ENCODE assay signal across 15 mouse cellular contexts in genomic region chr4:140052575-140052974, GRCm38 (mm10).
DNase-seq lines count a peak whose midpoint lies in the region; ATAC-seq and TF ChIP-seq lines count a peak whose summit lies in the region.
"Had no signal": no experiment of that assay in that cellular context is flagged by ENCODE, and none has a peak within 500 bp of the region (broad histone marks: within the 10 kb centered on the region; RNA-seq: fewer than 3 reads in every experiment).

No protein-coding gene starts in this region.

- no peaks in the 10 kb centered on the region for H3K27me3 ChIP-seq in hindbrain, embryonic 11.5 days (ENCODE audit: control insufficient read depth, insufficient read depth, low read length)
- H3K27me3 ChIP-seq in hindbrain, embryonic 16.5 days (replicated peaks; ENCODE audit: control insufficient read depth, insufficient read depth, low read length): no peaks in the 10 kb centered on the region
- H3K27me3 ChIP-seq in lung, embryonic 14.5 days (ENCODE audit: insufficient read depth, low read length): no peaks in the 10 kb centered on the region
- H3K27me3 ChIP-seq: forebrain, embryonic 12.5 days had no signal

- H3K4me2 ChIP-seq in hindbrain, embryonic 11.5 days (replicated peaks; ENCODE audit: low read depth, low read length): no peak overlapping the region
- H3K4me2 ChIP-seq in hindbrain, embryonic 16.5 days (ENCODE audit: low read length): no peak overlapping the region
- no peak overlapping the region for H3K4me2 ChIP-seq in lung, embryonic 14.5 days
- H3K4me2 ChIP-seq: forebrain, embryonic 12.5 days; limb, embryonic 13.5 days had no signal

- peak; percentile 62 for DNase-seq in hindbrain, embryonic 11.5 days (ENCODE audit: low spot score)
- no peak for DNase-seq in lung, embryonic 14.5 days
- no peak for DNase-seq in lung, adult 18-20 months
- peak; percentile 53 for DNase-seq in adrenal gland, postnatal 10 days
- DNase-seq in urinary bladder, adult 18-20 months (ENCODE audit: low spot score in 2 of 2): no peak
- no peak for DNase-seq in layer of hippocampus, adult 8-10 months (ENCODE audit: low spot score in 2 of 2)
- DNase-seq: gastrocnemius, postnatal 10 days; right cerebral cortex, postnatal 25 days had no signal

- no peaks in the 10 kb centered on the region for H3K4me1 ChIP-seq in hindbrain, embryonic 11.5 days (replicated peaks; ENCODE audit: control insufficient read depth, insufficient read depth, low read length)
- H3K4me1 ChIP-seq in hindbrain, embryonic 16.5 days (ENCODE audit: control insufficient read depth, insufficient read depth, low read depth, low read length): no peaks in the 10 kb centered on the region
- H3K4me1 ChIP-seq in lung, embryonic 14.5 days (ENCODE audit: insufficient read depth): no peaks in the 10 kb centered on the region
- peaks cover 1% of the 10 kb centered on the region; the same call in 1 of the 2 replicates for H3K4me1 ChIP-seq in cortical plate, adult 2 months (ENCODE audit: control insufficient read depth, insufficient read depth, low read length)
- H3K4me1 ChIP-seq: embryonic facial prominence, embryonic 10.5 days; limb, embryonic 13.5 days had no signal

- TF ChIP-seq CTCF in lung, embryonic 14.5 days (IDR thresholded peaks at IDR 0.05; ENCODE audit: low read depth): peak; percentile 58
- peak; percentile 17; the same call in 1 of the 2 replicates for TF ChIP-seq CTCF in cortical plate, adult 2 months (IDR thresholded peaks at IDR 0.05; ENCODE audit: extremely low read depth, insufficient read depth, low read length)

- no peak overlapping the region for H3K4me3 ChIP-seq in hindbrain, embryonic 11.5 days (ENCODE audit: low read depth, low read length)
- H3K4me3 ChIP-seq in hindbrain, embryonic 16.5 days (ENCODE audit: low read length): no peak overlapping the region
- H3K4me3 ChIP-seq in lung, embryonic 14.5 days (ENCODE audit: low read depth, low read length): no peak overlapping the region
- no peak overlapping the region for H3K4me3 ChIP-seq in cortical plate, adult 2 months (ENCODE audit: insufficient read depth, low read length)
- H3K4me3 ChIP-seq: embryonic facial prominence, embryonic 10.5 days; forebrain, embryonic 12.5 days; limb, embryonic 13.5 days had no signal

- no peak for TF ChIP-seq POLR2A in cortical plate, adult 2 months (IDR thresholded peaks at IDR 0.05; ENCODE audit: extremely low read depth, insufficient read depth, low read length)

- no peaks in the 10 kb centered on the region for H3K9me3 ChIP-seq in hindbrain, embryonic 11.5 days (ENCODE audit: control insufficient read depth, low read length)
- peaks cover 4% of the 10 kb centered on the region for H3K9me3 ChIP-seq in hindbrain, embryonic 16.5 days (ENCODE audit: control insufficient read depth, low read length)
- no peaks in the 10 kb centered on the region; the same call in 1 of the 2 replicates for H3K9me3 ChIP-seq in lung, embryonic 14.5 days (ENCODE audit: low read depth, low read length)

- ATAC-seq in hindbrain, embryonic 11.5 days (ENCODE audit: low FRiP score): no peak
- no peak for ATAC-seq in hindbrain, embryonic 16.5 days
- no peak for ATAC-seq in lung, embryonic 14.5 days (ENCODE audit: insufficient read depth)
- ATAC-seq: intestine, embryonic 16.5 days had no signal

- H3K9ac ChIP-seq in hindbrain, embryonic 11.5 days (ENCODE audit: low read depth, low read length): no peak overlapping the region
- no peak overlapping the region for H3K9ac ChIP-seq in hindbrain, embryonic 16.5 days (ENCODE audit: low read depth, low read length)
- H3K9ac ChIP-seq in lung, embryonic 14.5 days: no peak overlapping the region
- H3K9ac ChIP-seq: forebrain, embryonic 12.5 days; limb, embryonic 13.5 days had no signal

- no peak overlapping the region for H3K27ac ChIP-seq in hindbrain, embryonic 11.5 days (ENCODE audit: low read depth, low read length)
- no peak overlapping the region for H3K27ac ChIP-seq in hindbrain, embryonic 16.5 days (ENCODE audit: low read depth, low read length)
- no peak overlapping the region for H3K27ac ChIP-seq in lung, embryonic 14.5 days (ENCODE audit: low read depth)
- no peak overlapping the region for H3K27ac ChIP-seq in cortical plate, adult 2 months (ENCODE audit: insufficient read depth, low read length)
- H3K27ac ChIP-seq: embryonic facial prominence, embryonic 10.5 days; forebrain, embryonic 12.5 days; limb, embryonic 13.5 days had no signal

- H3K36me3 ChIP-seq in hindbrain, embryonic 11.5 days (ENCODE audit: control insufficient read depth, insufficient read depth, low read length): no peaks in the 10 kb centered on the region
- no peaks in the 10 kb centered on the region; the same call in 1 of the 2 replicates for H3K36me3 ChIP-seq in hindbrain, embryonic 16.5 days (ENCODE audit: control insufficient read depth, insufficient read depth, low read length)
- no peaks in the 10 kb centered on the region for H3K36me3 ChIP-seq in lung, embryonic 14.5 days (ENCODE audit: insufficient read depth)
- H3K36me3 ChIP-seq: embryonic facial prominence, embryonic 10.5 days; forebrain, embryonic 12.5 days; G1E; limb, embryonic 13.5 days had no signal

- 54% methylated on average over 11 of the region's 11 CpGs for WGBS in hindbrain, embryonic 11.5 days
- 55% methylated on average over 11 of the region's 11 CpGs for whole genome bisulfite sequencing in hindbrain, embryonic 16.5 days
- WGBS in lung, embryonic 14.5 days: 50% methylated on average over 11 of the region's 11 CpGs

Comparison
In these comparisons a context has a peak if more than half of its experiments do, and no peak if none do; other contexts are left out.
1. DNase-seq: peak in hindbrain, embryonic 11.5 days (single experiment) and adrenal gland, postnatal 10 days (single experiment); none in lung, embryonic 14.5 days (single experiment), lung, adult 18-20 months (0 of 2), urinary bladder, adult 18-20 months (0 of 2) and layer of hippocampus, adult 8-10 months (0 of 2).